Mouse (Mus musculus): ENCODE measurements around the gene Smoc2. TPM values are rescaled to one million over a fixed set of nuclear protein-coding genes. Genes with fewer than 3 reads are reported as not detected.

The Smoc2 gene
- total RNA-seq (2018; cell fraction: chromatin; rRNA removed), result 10 to 100 TPM in 1 of 26 experiments, under 1 TPM in 1, not detected in 24; 0.66 to 13.6 TPM
- total RNA-seq (2018; cell fraction: cytosol; rRNA removed), result not detected
- 1 to 10 TPM in 1 of 26 experiments, not detected in 25; 2.8 TPM for total RNA-seq (2018; cell fraction: nucleus; rRNA removed)
- not detected in 3 replicates for polyA plus RNA-seq (2018)

GRCm38 (mm10) chr17:14279177-14279965, at the start of gene Smoc2:
Gene Smoc2 (plus strand): TSS chr17:14279506.
- H3K4me3 ChIP-seq (ENCODE audit: inconsistent target), result no peak within 1 kb of the TSS
- H3K36me3 ChIP-seq (ENCODE audit: inconsistent target), result no peaks in the 10 kb centered on the region
- 2% methylated on average over 60 of the region's 61 CpGs for WGBS (ENCODE audit: missing documents)
- H3K27ac ChIP-seq, result no peak within 1 kb of the TSS
- no peaks in the 10 kb centered on the region for H3K79me2 ChIP-seq (ENCODE audit: inconsistent target)

- 35% methylated on average over 12 of the region's 13 CpGs for WGBS (ENCODE audit: missing documents)
- Histone ChIP-seq H3K4me3 (ENCODE audit: inconsistent target) (no peak overlapping the region), H3K79me2 (ENCODE audit: inconsistent target) (no peaks in the 10 kb centered on the region), H3K27ac (no peak overlapping the region), H3K36me3 (ENCODE audit: inconsistent target) (no peaks in the 10 kb centered on the region)
Observed at GRCm38 (mm10) chr17:14230698-14231430, 48.4 kb upstream of the Smoc2 start.

- Histone ChIP-seq H3K79me2 (ENCODE audit: inconsistent target) (no peaks in the 10 kb centered on the region), H3K27ac (no peak overlapping the region), H3K36me3 (ENCODE audit: inconsistent target) (no peaks in the 10 kb centered on the region), H3K4me3 (ENCODE audit: inconsistent target) (no peak overlapping the region)
- 62% methylated on average over 3 of the region's 3 CpGs for WGBS (ENCODE audit: missing documents)
Observed at GRCm38 (mm10) chr17:14232629-14233028, 46.7 kb upstream of the Smoc2 start.

- Histone ChIP-seq H3K79me2 (ENCODE audit: inconsistent target) (no peaks in the 10 kb centered on the region), H3K4me3 (ENCODE audit: inconsistent target) (no peak overlapping the region), H3K27ac (no peak overlapping the region), H3K36me3 (ENCODE audit: inconsistent target) (no peaks in the 10 kb centered on the region)
- 43% methylated on average over 4 of the region's 4 CpGs for WGBS (ENCODE audit: missing documents)
Observed at GRCm38 (mm10) chr17:14233658-14234057, 45.6 kb upstream of the Smoc2 start.

GRCm38 (mm10) chr17:14234774-14235389, 44.4 kb upstream of the Smoc2 start:
- H3K4me3 ChIP-seq (ENCODE audit: inconsistent target), result no peak overlapping the region
- no peaks in the 10 kb centered on the region for H3K79me2 ChIP-seq (ENCODE audit: inconsistent target)
- no peak overlapping the region for H3K27ac ChIP-seq
- no peaks in the 10 kb centered on the region for H3K36me3 ChIP-seq (ENCODE audit: inconsistent target)
- WGBS (ENCODE audit: missing documents), result 61% methylated on average over 11 of the region's 12 CpGs

- 67% methylated on average over 6 of the region's 6 CpGs for WGBS (ENCODE audit: missing documents)
- H3K4me3 ChIP-seq (ENCODE audit: inconsistent target), result no peak overlapping the region
- no peaks in the 10 kb centered on the region for H3K36me3 ChIP-seq (ENCODE audit: inconsistent target)
- no peak overlapping the region for H3K27ac ChIP-seq
- no peaks in the 10 kb centered on the region for H3K79me2 ChIP-seq (ENCODE audit: inconsistent target)
Observed at GRCm38 (mm10) chr17:14237134-14237533, 42.2 kb upstream of the Smoc2 start.

- no peaks in the 10 kb centered on the region for H3K36me3 ChIP-seq (ENCODE audit: inconsistent target)
- WGBS (ENCODE audit: missing documents), result 70% methylated on average over 10 of the region's 10 CpGs
- no peaks in the 10 kb centered on the region for H3K79me2 ChIP-seq (ENCODE audit: inconsistent target)
- no peak overlapping the region for H3K27ac ChIP-seq
- H3K4me3 ChIP-seq (ENCODE audit: inconsistent target), result no peak overlapping the region
Observed at GRCm38 (mm10) chr17:14239960-14240359, 39.3 kb upstream of the Smoc2 start.

GRCm38 (mm10) chr17:14242634-14243033, 36.7 kb upstream of the Smoc2 start:
- 89% methylated on average over 7 of the region's 8 CpGs for WGBS (ENCODE audit: missing documents)
- no peaks in the 10 kb centered on the region for H3K36me3 ChIP-seq (ENCODE audit: inconsistent target)
- H3K27ac ChIP-seq, result no peak overlapping the region
- no peaks in the 10 kb centered on the region for H3K79me2 ChIP-seq (ENCODE audit: inconsistent target)
- H3K4me3 ChIP-seq (ENCODE audit: inconsistent target), result no peak overlapping the region

GRCm38 (mm10) chr17:14244195-14244965, 34.9 kb upstream of the Smoc2 start:
- Histone ChIP-seq H3K27ac (no peak overlapping the region), H3K79me2 (ENCODE audit: inconsistent target) (no peaks in the 10 kb centered on the region), H3K36me3 (ENCODE audit: inconsistent target) (no peaks in the 10 kb centered on the region), H3K4me3 (ENCODE audit: inconsistent target) (no peak overlapping the region)
- 77% methylated on average over 10 of the region's 11 CpGs for WGBS (ENCODE audit: missing documents)

- no peaks in the 10 kb centered on the region for H3K79me2 ChIP-seq (ENCODE audit: inconsistent target)
- H3K27ac ChIP-seq, result no peak overlapping the region
- H3K36me3 ChIP-seq (ENCODE audit: inconsistent target), result no peaks in the 10 kb centered on the region
- H3K4me3 ChIP-seq (ENCODE audit: inconsistent target), result no peak overlapping the region
- WGBS (ENCODE audit: missing documents), result 88% methylated on average over 2 of the region's 2 CpGs
Observed at GRCm38 (mm10) chr17:14246266-14246665, 33.0 kb upstream of the Smoc2 start.

- Histone ChIP-seq H3K4me3 (ENCODE audit: inconsistent target) (no peak overlapping the region), H3K36me3 (ENCODE audit: inconsistent target) (no peaks in the 10 kb centered on the region), H3K79me2 (ENCODE audit: inconsistent target) (no peaks in the 10 kb centered on the region), H3K27ac (no peak overlapping the region)
- 89% methylated on average over 8 of the region's 8 CpGs for WGBS (ENCODE audit: missing documents)
Observed at GRCm38 (mm10) chr17:14247931-14248330, 31.4 kb upstream of the Smoc2 start.

GRCm38 (mm10) chr17:14249595-14249994, 29.7 kb upstream of the Smoc2 start:
- H3K36me3 ChIP-seq (ENCODE audit: inconsistent target), result no peaks in the 10 kb centered on the region
- no peaks in the 10 kb centered on the region for H3K79me2 ChIP-seq (ENCODE audit: inconsistent target)
- no peak overlapping the region for H3K27ac ChIP-seq
- H3K4me3 ChIP-seq (ENCODE audit: inconsistent target), result no peak overlapping the region
- 61% methylated on average over 4 of the region's 4 CpGs for WGBS (ENCODE audit: missing documents)

GRCm38 (mm10) chr17:14250401-14250800, 28.9 kb upstream of the Smoc2 start:
- Histone ChIP-seq H3K4me3 (ENCODE audit: inconsistent target) (no peak overlapping the region), H3K36me3 (ENCODE audit: inconsistent target) (no peaks in the 10 kb centered on the region), H3K27ac (no peak overlapping the region), H3K79me2 (ENCODE audit: inconsistent target) (no peaks in the 10 kb centered on the region)
- WGBS (ENCODE audit: missing documents), result 84% methylated on average over 8 of the region's 8 CpGs

GRCm38 (mm10) chr17:14252456-14252855, 26.9 kb upstream of the Smoc2 start:
- no peak overlapping the region for H3K4me3 ChIP-seq (ENCODE audit: inconsistent target)
- 75% methylated on average over 7 of the region's 7 CpGs for WGBS (ENCODE audit: missing documents)

More at GRCm38 (mm10) chr17:14252456-14252855, 26.9 kb upstream of the Smoc2 start:
- Histone ChIP-seq H3K36me3 (ENCODE audit: inconsistent target) (no peaks in the 10 kb centered on the region), H3K79me2 (ENCODE audit: inconsistent target) (no peaks in the 10 kb centered on the region), H3K27ac (no peak overlapping the region)

All from macrophage (primary cell).